Mouse (Mus musculus) activated CD4-positive, CD25-positive, alpha-beta regulatory T cell, adult 4 months (primary cell): Measurements from ENCODE around the gene Mboat1. TPM values are rescaled to one million over a fixed set of nuclear protein-coding genes. Genes with fewer than 3 reads are reported as not detected.

Experiments
- ATAC-seq: one replicate; pipeline ENCODE4 v1.8.0; 2017
- polyA plus RNA-seq, 2 experiments: library from polyadenylated mRNA; unstranded; fragments of 100-300 nt; shearing (Covaris generic); gene quantifications; one replicate each; pipeline ENCODE4 v1.2.1; 2017

The Mboat1 gene
- polyA plus RNA-seq, 2 experiments from 2014 or later = 13.2 to 16.1 TPM

- ATAC-seq = no peak
These were observed 50.2 kb downstream of the Mboat1 start for GRCm38 (mm10) chr13:30186456-30186855.

- no peak for ATAC-seq
These were observed 55.9 kb downstream of the Mboat1 start for GRCm38 (mm10) chr13:30192031-30192716.

GRCm38 (mm10) chr13:30193363-30193762 lies 57.1 kb downstream of the Mboat1 start:
- ATAC-seq = no peak

GRCm38 (mm10) chr13:30194834-30195233 lies 58.5 kb downstream of the Mboat1 start:
- no peak for ATAC-seq

GRCm38 (mm10) chr13:30196661-30197060 lies 60.4 kb downstream of the Mboat1 start:
- ATAC-seq = no peak

GRCm38 (mm10) chr13:30198101-30198570 lies 61.8 kb downstream of the Mboat1 start:
- ATAC-seq = no peak

- ATAC-seq = no peak
These were observed 63.5 kb downstream of the Mboat1 start for GRCm38 (mm10) chr13:30199821-30200220.

GRCm38 (mm10) chr13:30200737-30201136 lies 64.4 kb downstream of the Mboat1 start:
- ATAC-seq = no peak

- no peak for ATAC-seq
These were observed 66.7 kb downstream of the Mboat1 start for GRCm38 (mm10) chr13:30203018-30203417.

- ATAC-seq = no peak
These were observed 71.9 kb downstream of the Mboat1 start for GRCm38 (mm10) chr13:30208176-30208575.

GRCm38 (mm10) chr13:30213276-30213675 lies 77.0 kb downstream of the Mboat1 start:
- ATAC-seq = no peak

GRCm38 (mm10) chr13:30217588-30218371 lies 81.5 kb downstream of the Mboat1 start:
- ATAC-seq = no peak

- no peak for ATAC-seq
These were observed 83.3 kb downstream of the Mboat1 start for GRCm38 (mm10) chr13:30219597-30219996.

- ATAC-seq = no peak
These were observed 85.0 kb downstream of the Mboat1 start for GRCm38 (mm10) chr13:30221316-30221715.

GRCm38 (mm10) chr13:30224114-30224513 lies 87.8 kb downstream of the Mboat1 start:
- no peak for ATAC-seq

- no peak for ATAC-seq
These were observed 88.4 kb downstream of the Mboat1 start for GRCm38 (mm10) chr13:30224659-30225058.

GRCm38 (mm10) chr13:30228762-30229161 lies 92.5 kb downstream of the Mboat1 start:
- ATAC-seq = no peak

- ATAC-seq = no peak
These were observed 93.4 kb downstream of the Mboat1 start for GRCm38 (mm10) chr13:30229625-30230139.

GRCm38 (mm10) chr13:30235056-30235750 lies 98.9 kb downstream of the Mboat1 start:
- ATAC-seq = no peak

GRCm38 (mm10) chr13:30239396-30239795 lies 103.1 kb downstream of the Mboat1 start:
- no peak for ATAC-seq

GRCm38 (mm10) chr13:30245573-30245972 lies 109.3 kb downstream of the Mboat1 start:
- ATAC-seq = no peak

- ATAC-seq = no peak
These were observed 114.1 kb downstream of the Mboat1 start for GRCm38 (mm10) chr13:30250341-30250905.

GRCm38 (mm10) chr13:30251431-30251830 lies 115.1 kb downstream of the Mboat1 start:
- ATAC-seq = no peak
